Mouse (Mus musculus) forebrain, embryonic 12.5 days (tissue): ENCODE results near the gene Slc22a23. TPM values are rescaled to one million over a fixed set of nuclear protein-coding genes. Genes with fewer than 3 reads are reported as not detected.

Source experiments
- ATAC-seq: fragments of 200-750 bp; cut with Nextera tagmentation; 2 replicates; pipeline ENCODE4 v1.8.0; 2017; ENCODE audit warnings: moderate TSS enrichment; ENCODE audit not compliant: low FRiP score
- H3K27ac ChIP-seq: fragments of 300-500 bp; sonication (generic); 2 replicates; pipeline ENCODE4 v1.5.1; 2016; ENCODE audit warnings: mild to moderate bottlenecking
- H3K27me3 ChIP-seq: fragments of 300-500 bp; sonication (generic); 2 replicates; pipeline ENCODE4 v1.6.1; 2016; ENCODE audit warnings: mild to moderate bottlenecking
- H3K36me3 ChIP-seq: fragments of 300-500 bp; sonication (generic); replicated peaks from 2 replicates; pipeline ENCODE4 v1.6.1; 2016; ENCODE audit warnings: mild to moderate bottlenecking
- H3K4me1 ChIP-seq: fragments of 300-500 bp; sonication (generic); 2 replicates; pipeline ENCODE4 v1.6.1; 2016
- H3K4me2 ChIP-seq: fragments of 300-500 bp; sonication (generic); 2 replicates; pipeline ENCODE4 v1.6.1; 2016; ENCODE audit warnings: mild to moderate bottlenecking, moderate library complexity
- H3K4me3 ChIP-seq: fragments of 300-500 bp; sonication (generic); replicated peaks from 2 replicates; pipeline ENCODE4 v1.5.1; 2016; ENCODE audit warnings: mild to moderate bottlenecking
- H3K9ac ChIP-seq: fragments of 300-500 bp; sonication (generic); 2 replicates; pipeline ENCODE4 v1.6.1; 2016; ENCODE audit warnings: mild to moderate bottlenecking
- H3K9me3 ChIP-seq: fragments of 300-500 bp; sonication (generic); 2 replicates; pipeline ENCODE4 v1.6.1; 2016
- WGBS: fragments of 180-500 bp; shearing (Covaris S2); methylation state at CpG from one replicate; pipeline ENCODE4 v1.1.7; 2016; 5-methylcytosine and 5-hydroxymethylcytosine counted together
- polyA plus RNA-seq: library from polyadenylated mRNA; unstranded; fragments of >200 nt; fragmentation: Nextera tagmentation; extraction: Ambion mirVana; gene quantifications from 2 replicates; pipeline ENCODE4 v1.2.1, GENCODE M21; 2016

Gene Slc22a23
- polyA plus RNA-seq, 1 experiment from 2014 or later, result 16.4 TPM

- Histone ChIP-seq H3K4me2 (peak overlapping the region; percentile 85), H3K9me3 (no peaks in the 10 kb centered on the region), H3K27me3 (no peaks in the 10 kb centered on the region), H3K9ac (peak overlapping the region; percentile 97), H3K36me3 (peaks cover 18% of the 10 kb centered on the region), H3K4me3 (peak overlapping the region; percentile 88), H3K4me1 (peaks cover 52% of the 10 kb centered on the region), H3K27ac (peak overlapping the region; percentile 100)
- under 1% methylated on average over 24 of the region's 24 CpGs for WGBS
- ATAC-seq, result peak; percentile 69
Measured at GRCm38 (mm10) chr13:34131011-34131707, 213.8 kb downstream of the Slc22a23 start.

GRCm38 (mm10) chr13:34130226-34130731 is 214.7 kb downstream of the Slc22a23 start, which contains the start of gene Tubb2b:
Tubb2b (minus strand) TSS chr13:34130466.
- WGBS, result under 1% methylated on average over 26 of the region's 26 CpGs
- peak within 1 kb of the TSS; percentile 100 for H3K27ac ChIP-seq
- ATAC-seq, result peak; percentile 92
- peaks cover 51% of the 10 kb centered on the region for H3K4me1 ChIP-seq
- no peaks in the 10 kb centered on the region for H3K9me3 ChIP-seq
- peak within 1 kb of the TSS; percentile 85 for H3K4me2 ChIP-seq
- peak within 1 kb of the TSS; percentile 88 for H3K4me3 ChIP-seq
- peak within 1 kb of the TSS; percentile 97 for H3K9ac ChIP-seq
- H3K27me3 ChIP-seq, result no peaks in the 10 kb centered on the region
- H3K36me3 ChIP-seq, result peaks cover 25% of the 10 kb centered on the region

DNA sequence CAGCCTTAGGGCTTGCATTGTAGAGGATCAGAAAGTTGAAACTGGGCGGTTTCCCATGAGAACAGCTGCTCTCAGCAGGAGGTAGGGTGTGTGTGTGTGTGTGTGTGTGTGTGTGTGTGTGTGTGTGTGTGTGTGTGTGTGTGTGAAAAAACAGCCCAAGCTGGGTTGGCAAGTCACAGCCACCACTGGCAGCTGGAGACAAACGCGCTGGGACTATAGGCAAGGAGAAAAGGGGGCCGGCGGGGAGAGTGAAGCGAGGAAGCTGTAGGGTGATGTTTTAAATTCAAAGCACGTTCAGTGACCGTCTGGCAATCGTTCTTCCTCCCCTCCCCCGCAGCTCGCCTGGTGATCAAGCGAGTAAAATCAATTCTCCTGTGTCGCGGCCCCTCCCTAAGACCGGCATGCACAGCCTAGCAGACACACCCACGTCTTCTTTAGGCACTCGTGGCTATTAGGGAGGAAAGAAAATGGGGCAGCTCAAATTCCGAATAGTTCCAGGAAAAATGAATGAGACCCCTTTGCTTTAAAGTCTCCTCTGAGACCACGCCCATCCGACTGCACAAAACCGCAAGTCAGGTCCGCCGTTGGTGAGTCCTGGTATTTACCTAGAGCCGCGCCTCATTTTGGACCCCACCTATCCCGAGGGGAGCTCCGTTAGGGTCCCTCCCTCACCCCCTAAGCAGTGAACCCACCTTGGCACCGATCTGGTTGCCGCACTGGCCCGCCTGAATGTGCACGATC is 215.3 kb downstream of the Slc22a23 start:
- WGBS, result 0% methylated on average over 31 of the region's 31 CpGs
- Histone ChIP-seq H3K27me3 (no peaks in the 10 kb centered on the region), H3K4me2 (peak overlapping the region; percentile 85), H3K9me3 (no peaks in the 10 kb centered on the region), H3K4me3 (peak overlapping the region; percentile 88), H3K4me1 (peaks cover 51% of the 10 kb centered on the region), H3K27ac (peak overlapping the region; percentile 100), H3K36me3 (peaks cover 31% of the 10 kb centered on the region), H3K9ac (peak overlapping the region; percentile 97)
- peak; percentile 12 for ATAC-seq

Other genes with a start within 250 kb of the Slc22a23 start
- gene Tubb2b, start 214.7 kb downstream of the Slc22a23 start, polyA plus RNA-seq, result 311 and 346 TPM in 2 replicates
- gene Psmg4, start 182.2 kb downstream of the Slc22a23 start, polyA plus RNA-seq, result 134 and 141 TPM in 2 replicates